Mouse (Mus musculus) thymus, adult 2 months (tissue): Measurements from ENCODE around the gene Wrnip1. TPM values are rescaled to one million over a fixed set of nuclear protein-coding genes. Genes with fewer than 3 reads are reported as not detected.

Experiments used
- DNase-seq: peaks from one replicate; pipeline ENCODE4 v3.0.0; 2021
- H3K27ac ChIP-seq: fragments of 200-500 bp; 2 replicates; pipeline ENCODE4 v1.5.1; 2012; ENCODE audit warnings: low read length, control low read depth; ENCODE audit not compliant: control insufficient read depth, insufficient read depth
- H3K27me3 ChIP-seq: fragments of 200-500 bp; 2 replicates; pipeline ENCODE4 v1.6.1; 2012; ENCODE audit warnings: mild to moderate bottlenecking, low read length, moderate library complexity, mixed read lengths; ENCODE audit not compliant: control insufficient read depth, insufficient read depth
- H3K36me3 ChIP-seq: fragments of 200-500 bp; 2 replicates; pipeline ENCODE4 v1.6.1; 2012; ENCODE audit warnings: mild to moderate bottlenecking, low read length, moderate library complexity; ENCODE audit not compliant: control insufficient read depth, insufficient read depth
- H3K4me1 ChIP-seq: fragments of 200-500 bp; replicated peaks from 2 replicates; pipeline ENCODE4 v1.6.1; 2012; ENCODE audit warnings: low read length; ENCODE audit not compliant: control insufficient read depth, insufficient read depth
- H3K4me3 ChIP-seq: fragments of 200-500 bp; 2 replicates; pipeline ENCODE4 v1.5.1; 2012; ENCODE audit warnings: mild to moderate bottlenecking, low read length, control low read depth, moderate library complexity; ENCODE audit not compliant: control insufficient read depth, insufficient read depth
- CTCF ChIP-seq: fragments of 200-500 bp; IDR thresholded peaks from 2 replicates; pipeline ENCODE4 v1.5.1; 2012; ENCODE audit warnings: mild to moderate bottlenecking, control low read depth, low read length, moderate library complexity, borderline replicate concordance; ENCODE audit not compliant: control insufficient read depth, poor library complexity, insufficient read depth; ENCODE audit errors: extremely low read depth
- POLR2A ChIP-seq: fragments of 200-500 bp; IDR thresholded peaks from 2 replicates; pipeline ENCODE4 v1.6.1; 2012; ENCODE audit warnings: mild to moderate bottlenecking, low read length, control low read depth, moderate library complexity; ENCODE audit not compliant: control insufficient read depth, poor library complexity, insufficient read depth; ENCODE audit errors: extremely low read depth
- WGBS: fragments of 180-500 bp; shearing (Covaris S2); methylation state at CpG from one replicate; pipeline ENCODE4 v1.1.7; 2018; 5-methylcytosine and 5-hydroxymethylcytosine counted together
- polyA plus RNA-seq: library from polyadenylated mRNA; depleted of rRNA; stranded (reverse); fragments of >200 nt; gene quantifications from 2 replicates; pipeline ENCODE4 v1.2.3, GENCODE M21; 2012

The Wrnip1 gene
- polyA plus RNA-seq, 1 experiment, result 61.7 TPM

DNA sequence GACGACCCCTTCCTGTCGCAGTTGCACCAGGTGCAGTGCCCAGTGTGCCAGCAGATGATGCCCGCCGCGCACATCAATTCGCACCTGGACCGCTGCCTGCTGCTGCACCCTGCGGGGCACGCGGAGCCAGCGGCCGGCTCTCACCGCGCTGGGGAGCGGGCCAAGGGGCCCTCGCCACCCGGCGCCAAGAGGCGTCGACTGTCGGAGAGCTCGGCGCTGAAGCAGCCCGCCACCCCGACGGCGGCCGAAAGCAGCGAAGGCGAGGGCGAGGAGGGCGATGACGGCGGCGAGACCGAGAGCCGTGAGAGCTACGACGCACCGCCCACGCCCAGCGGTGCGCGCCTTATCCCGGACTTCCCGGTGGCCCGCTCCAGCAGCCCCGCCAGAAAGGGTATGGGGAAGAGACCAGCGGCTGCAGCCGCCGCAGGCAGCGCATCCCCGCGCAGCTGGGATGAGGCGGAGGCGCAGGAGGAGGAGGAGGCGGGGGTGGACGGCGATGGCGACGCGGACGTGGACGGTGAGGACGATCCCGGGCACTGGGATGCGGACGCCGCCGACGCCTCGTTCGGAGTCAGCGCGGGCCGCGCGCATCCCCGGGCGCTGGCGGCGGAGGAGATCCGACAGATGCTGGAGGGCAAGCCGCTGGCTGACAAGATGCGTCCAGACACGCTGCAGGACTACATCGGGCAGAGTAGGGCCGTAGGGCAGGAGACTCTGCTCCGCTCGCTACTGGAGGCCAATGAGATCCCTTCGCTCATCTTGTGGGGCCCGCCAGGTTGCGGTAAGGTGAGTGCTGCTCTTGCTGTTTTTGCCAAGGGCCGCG, 632 bp downstream of the Wrnip1 start, which contains the start of gene D930007J09Rik:
D930007J09Rik (minus strand) TSS at position 591 of the 823 bp plus-strand sequence.
- peak within 1 kb of the TSS; percentile 66 for H3K4me3 ChIP-seq
- DNase-seq, result no peak
- peaks cover 11% of the 10 kb centered on the region for H3K36me3 ChIP-seq
- peaks cover 7% of the 10 kb centered on the region for H3K4me1 ChIP-seq
- H3K27me3 ChIP-seq, result no peaks in the 10 kb centered on the region
- under 1% methylated on average over 95 of the region's 95 CpGs for WGBS
- no peak within 1 kb of the TSS for H3K27ac ChIP-seq
- TF ChIP-seq POLR2A, result no peak
- no peak for TF ChIP-seq CTCF

DNA sequence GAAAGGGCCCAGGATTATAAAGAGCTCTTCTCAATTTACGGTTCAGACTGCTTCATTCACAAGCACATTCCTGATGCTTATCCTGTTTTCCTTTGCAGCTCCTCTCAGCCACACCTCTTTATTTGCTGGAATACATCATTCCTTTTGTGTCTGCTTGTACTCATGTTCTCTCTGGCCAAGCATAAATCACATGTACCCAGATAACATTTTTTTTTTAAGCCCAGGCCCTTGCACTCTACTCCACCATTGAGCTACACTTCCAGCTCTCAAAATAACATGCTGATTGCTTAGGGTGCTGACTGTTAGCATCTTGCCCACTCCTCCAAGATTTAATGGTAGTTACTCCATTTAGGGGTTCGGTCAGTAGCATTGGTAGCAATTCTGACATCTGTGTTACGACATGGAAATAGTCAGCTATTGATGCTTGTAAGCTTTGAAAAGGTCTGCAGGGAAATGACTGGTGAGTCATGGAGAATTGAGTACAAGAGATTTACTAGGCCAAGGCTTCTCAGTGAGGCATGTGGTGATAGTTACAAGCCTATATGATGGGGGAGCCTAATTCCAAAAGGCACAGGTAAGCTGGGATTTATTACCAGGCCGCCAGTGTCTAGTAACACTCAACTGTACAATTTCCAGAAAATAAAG, 2.0 kb downstream of the Wrnip1 start:
- Histone ChIP-seq H3K4me1 (peaks cover 7% of the 10 kb centered on the region), H3K36me3 (peaks cover 20% of the 10 kb centered on the region), H3K4me3 (no peak overlapping the region), H3K27ac (no peak overlapping the region), H3K27me3 (no peaks in the 10 kb centered on the region)
- WGBS, result 95% methylated on average over 4 of the region's 4 CpGs
- no peak for DNase-seq
- no peak for TF ChIP-seq POLR2A
- no peak for TF ChIP-seq CTCF

DNA sequence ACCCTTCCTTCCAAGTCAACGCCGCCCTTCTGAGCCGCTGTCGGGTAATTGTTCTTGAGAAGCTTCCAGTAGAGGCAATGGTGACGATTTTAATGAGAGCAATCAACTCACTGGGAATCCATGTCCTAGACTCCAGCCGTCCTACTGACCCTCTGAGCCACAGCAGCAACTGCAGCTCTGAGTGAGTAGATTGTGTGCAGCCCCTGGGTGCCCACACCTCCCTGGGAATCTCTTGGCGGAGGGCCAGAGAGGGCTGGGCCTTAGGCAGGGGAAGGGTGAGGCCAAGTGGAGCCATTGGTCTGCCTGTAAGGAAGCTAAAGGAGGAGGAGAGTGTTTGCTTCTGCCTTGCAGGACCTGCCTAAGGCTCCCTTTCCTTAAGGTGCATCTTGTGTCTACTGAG, 5.0 kb downstream of the Wrnip1 start:
- H3K27me3 ChIP-seq, result no peaks in the 10 kb centered on the region
- H3K36me3 ChIP-seq, result peaks cover 25% of the 10 kb centered on the region
- WGBS, result 97% methylated on average over 7 of the region's 7 CpGs
- DNase-seq, result no peak
- H3K4me1 ChIP-seq, result peaks cover 7% of the 10 kb centered on the region
- no peak overlapping the region for H3K27ac ChIP-seq
- TF ChIP-seq CTCF (no peak), POLR2A (no peak)
- H3K4me3 ChIP-seq, result no peak overlapping the region

DNA sequence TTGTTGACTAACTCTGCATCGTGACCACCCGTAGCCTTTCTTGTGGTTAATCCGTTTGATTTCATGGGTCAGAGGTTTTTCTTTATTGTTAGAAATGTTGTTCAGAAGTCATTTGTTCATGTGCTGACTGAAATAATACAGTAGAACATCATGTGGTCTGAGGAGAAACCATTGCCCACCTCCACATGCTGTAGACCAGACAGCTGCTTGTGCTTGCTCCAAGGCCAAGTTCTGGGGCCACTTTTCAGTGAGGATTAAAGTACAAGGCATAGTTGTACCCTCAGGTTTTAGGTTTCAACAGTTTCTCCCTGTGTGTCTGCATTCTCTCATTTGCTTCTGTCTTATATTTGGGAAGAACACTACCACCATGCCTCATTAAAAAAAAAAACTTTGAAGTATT, 5.8 kb downstream of the Wrnip1 start:
- DNase-seq, result no peak
- 57% methylated on average over 3 of the region's 3 CpGs for WGBS
- peaks cover 28% of the 10 kb centered on the region for H3K36me3 ChIP-seq
- H3K4me3 ChIP-seq, result no peak overlapping the region
- H3K27me3 ChIP-seq, result no peaks in the 10 kb centered on the region
- no peak overlapping the region for H3K27ac ChIP-seq
- TF ChIP-seq POLR2A (no peak), CTCF (no peak)
- H3K4me1 ChIP-seq, result peaks cover 5% of the 10 kb centered on the region

DNA sequence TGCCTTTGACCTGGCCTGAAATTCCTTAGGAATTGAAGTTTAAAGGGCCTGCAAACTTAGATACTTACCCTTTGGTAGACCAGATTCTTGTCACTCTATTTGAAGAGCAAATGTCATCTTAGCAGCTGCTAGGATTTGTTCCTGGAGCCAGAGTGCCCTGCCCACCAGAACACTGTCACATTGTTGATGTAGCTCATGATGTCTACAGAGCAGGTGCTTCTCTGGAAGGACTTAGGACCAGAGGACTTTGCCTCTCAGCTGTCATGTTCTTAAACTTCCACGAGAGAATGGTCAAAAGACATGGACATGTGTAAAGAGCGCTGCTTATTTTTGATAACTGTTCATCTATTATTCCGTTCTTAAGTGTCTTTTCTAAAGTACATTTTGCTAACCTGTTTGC, 17.4 kb downstream of the Wrnip1 start:
- 98% methylated on average over 3 of the region's 3 CpGs for WGBS
- no peak for DNase-seq
- H3K4me1 ChIP-seq, result no peaks in the 10 kb centered on the region
- TF ChIP-seq POLR2A (no peak), CTCF (no peak)
- H3K27ac ChIP-seq, result no peak overlapping the region
- H3K4me3 ChIP-seq, result no peak overlapping the region
- peaks cover 35% of the 10 kb centered on the region for H3K36me3 ChIP-seq
- no peaks in the 10 kb centered on the region for H3K27me3 ChIP-seq

DNA sequence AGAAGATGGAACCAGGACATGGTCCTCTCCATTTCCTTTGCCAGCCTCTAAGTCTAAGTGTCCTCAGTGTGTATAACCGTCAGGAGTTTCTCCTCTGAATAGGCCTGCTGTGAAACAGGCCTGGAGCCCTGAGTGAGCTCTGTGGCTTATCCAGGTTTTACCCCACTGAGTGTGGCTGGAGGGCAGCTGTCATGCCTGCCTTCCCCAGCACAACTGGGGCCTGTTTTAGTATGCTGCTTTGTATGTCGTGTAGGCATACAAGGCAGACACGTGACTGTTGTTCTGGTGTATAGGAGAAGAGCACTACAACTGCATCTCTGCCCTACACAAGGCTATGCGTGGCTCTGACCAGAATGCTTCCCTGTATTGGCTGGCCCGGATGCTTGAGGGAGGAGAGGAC, 18.1 kb downstream of the Wrnip1 start:
- H3K4me1 ChIP-seq, result no peaks in the 10 kb centered on the region
- H3K4me3 ChIP-seq, result no peak overlapping the region
- no peak overlapping the region for H3K27ac ChIP-seq
- WGBS, result 96% methylated on average over 5 of the region's 5 CpGs
- TF ChIP-seq POLR2A (no peak), CTCF (no peak)
- H3K36me3 ChIP-seq, result peaks cover 33% of the 10 kb centered on the region
- DNase-seq, result no peak
- no peaks in the 10 kb centered on the region for H3K27me3 ChIP-seq

DNA sequence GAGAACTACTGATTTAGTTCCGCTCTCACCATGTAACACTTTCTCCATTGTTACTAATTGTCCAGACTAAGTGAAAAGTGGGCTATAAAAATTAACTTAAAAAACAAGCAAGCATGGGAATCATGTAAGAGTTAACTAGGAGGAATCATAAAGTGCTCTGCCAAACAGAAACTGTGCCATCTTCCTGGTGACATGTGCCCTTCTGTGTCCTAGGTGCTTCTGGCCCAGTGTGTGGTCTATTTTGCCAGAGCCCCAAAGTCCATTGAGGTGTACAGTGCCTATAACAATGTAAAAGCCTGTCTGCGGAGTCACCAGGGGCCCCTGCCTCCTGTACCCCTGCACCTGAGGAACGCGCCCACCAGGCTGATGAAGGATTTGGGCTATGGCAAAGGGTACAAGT, 19.8 kb downstream of the Wrnip1 start:
- Histone ChIP-seq H3K4me3 (no peak overlapping the region), H3K4me1 (no peaks in the 10 kb centered on the region), H3K27ac (no peak overlapping the region), H3K36me3 (peaks cover 28% of the 10 kb centered on the region), H3K27me3 (no peaks in the 10 kb centered on the region)
- WGBS, result 98% methylated on average over 4 of the region's 4 CpGs
- no peak for TF ChIP-seq POLR2A
- no peak for TF ChIP-seq CTCF
- DNase-seq, result no peak
